Comparison of ENCODE assay signal across 12 mouse cellular contexts in the genomic region with DNA sequence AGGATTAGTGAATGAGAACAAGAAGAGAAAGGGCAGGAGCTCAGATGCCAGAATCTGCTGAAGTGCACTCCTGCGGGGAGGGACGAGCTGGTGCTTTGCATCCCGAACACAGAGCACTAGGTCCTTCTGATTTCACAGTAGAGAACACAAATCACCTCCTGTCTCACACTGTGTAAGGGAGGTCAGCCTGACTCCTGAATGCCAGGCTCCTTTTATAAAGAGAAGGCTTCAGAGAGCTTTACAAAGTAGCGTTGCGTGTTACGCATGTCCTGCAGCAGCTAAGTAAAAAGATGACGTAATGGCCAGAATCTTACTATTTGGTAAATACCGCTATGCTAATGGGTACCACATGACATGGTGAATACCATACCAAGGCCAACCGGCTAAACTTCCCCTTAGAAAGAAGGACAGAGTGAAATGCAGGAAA. TPM values are rescaled to one million over a fixed set of nuclear protein-coding genes. Genes with fewer than 3 reads are reported as not detected.
DNase-seq lines count a peak whose midpoint lies in the region; ATAC-seq and TF ChIP-seq lines count a peak whose summit lies in the region.
"Had no signal": no experiment of that assay in that cellular context is flagged by ENCODE, and none has a peak within 500 bp of the region (broad histone marks: within the 10 kb centered on the region; RNA-seq: fewer than 3 reads in every experiment).

No protein-coding gene starts in this region.

- TF ChIP-seq POLR2A in thymus, adult 2 months (IDR thresholded peaks at IDR 0.05; ENCODE audit: control insufficient read depth, extremely low read depth, insufficient read depth, low read length, poor library complexity) = no peak

- H3K4me3 ChIP-seq in forebrain, embryonic 11.5 days (ENCODE audit: low read depth, low read length) = no peak overlapping the region
- H3K4me3 ChIP-seq in forebrain, embryonic 10.5 days = no peak overlapping the region
- H3K4me3 ChIP-seq in midbrain, embryonic 12.5 days = no peak overlapping the region
- H3K4me3 ChIP-seq in thymus, adult 2 months (ENCODE audit: control insufficient read depth, insufficient read depth, low read length) = no peak overlapping the region
- H3K4me3 ChIP-seq: erythroblast, embryonic 14.5 days; kidney, embryonic 15.5 days; megakaryocyte, embryonic 14.5 days had no signal

- no peaks in the 10 kb centered on the region for H3K9me3 ChIP-seq in forebrain, embryonic 11.5 days (ENCODE audit: control insufficient read depth, low read length)
- H3K9me3 ChIP-seq in forebrain, embryonic 10.5 days = no peaks in the 10 kb centered on the region
- no peaks in the 10 kb centered on the region for H3K9me3 ChIP-seq in midbrain, embryonic 12.5 days
- H3K9me3 ChIP-seq: kidney, embryonic 15.5 days had no signal

- no peaks in the 10 kb centered on the region; the same call in 1 of the 2 replicates for H3K4me1 ChIP-seq in forebrain, embryonic 11.5 days (replicated peaks; ENCODE audit: control insufficient read depth, insufficient read depth, low read length)
- H3K4me1 ChIP-seq in forebrain, embryonic 10.5 days = peaks cover 33% of the 10 kb centered on the region
- H3K4me1 ChIP-seq in midbrain, embryonic 12.5 days = peaks cover 15% of the 10 kb centered on the region
- no peaks in the 10 kb centered on the region for H3K4me1 ChIP-seq in thymus, adult 2 months (replicated peaks; ENCODE audit: control insufficient read depth, insufficient read depth, low read length)
- H3K4me1 ChIP-seq: megakaryocyte, embryonic 14.5 days had no signal

- peak; percentile 33 for DNase-seq in forebrain, embryonic 11.5 days (ENCODE audit: low spot score)
- DNase-seq in forebrain, embryonic 10.5 days (ENCODE audit: extremely low spot score, low spot score) = no peak
- peak; percentile 67 for DNase-seq in embryo, embryonic 11 days
- no peak for DNase-seq in thymus, adult 2 months
- DNase-seq in thymus, postnatal 0 days (ENCODE audit: low spot score) = no peak
- no peak for DNase-seq in kidney, postnatal 4 days
- DNase-seq: left cerebral cortex, postnatal 4 days had no signal

- no peak for TF ChIP-seq CTCF in thymus, adult 2 months (IDR thresholded peaks at IDR 0.05; ENCODE audit: borderline replicate concordance, control insufficient read depth, extremely low read depth, insufficient read depth, low read length, poor library complexity)

- H3K27ac ChIP-seq in forebrain, embryonic 11.5 days (ENCODE audit: low read depth, low read length) = no peak overlapping the region
- H3K27ac ChIP-seq in forebrain, embryonic 10.5 days = no peak overlapping the region
- H3K27ac ChIP-seq in midbrain, embryonic 12.5 days (replicated peaks) = no peak overlapping the region
- H3K27ac ChIP-seq in thymus, adult 2 months (ENCODE audit: control insufficient read depth, insufficient read depth, low read length) = no peak overlapping the region
- H3K27ac ChIP-seq: kidney, embryonic 15.5 days had no signal

- no peaks in the 10 kb centered on the region for H3K36me3 ChIP-seq in forebrain, embryonic 11.5 days (ENCODE audit: control insufficient read depth, insufficient read depth, low read length)
- H3K36me3 ChIP-seq in forebrain, embryonic 10.5 days (replicated peaks) = peaks cover 13% of the 10 kb centered on the region
- H3K36me3 ChIP-seq in midbrain, embryonic 12.5 days = no peaks in the 10 kb centered on the region
- no peaks in the 10 kb centered on the region for H3K36me3 ChIP-seq in thymus, adult 2 months (ENCODE audit: control insufficient read depth, insufficient read depth, low read length)

- H3K27me3 ChIP-seq in forebrain, embryonic 11.5 days (ENCODE audit: control insufficient read depth, insufficient read depth, low read length) = no peaks in the 10 kb centered on the region
- no peaks in the 10 kb centered on the region for H3K27me3 ChIP-seq in forebrain, embryonic 10.5 days (ENCODE audit: poor library complexity, severe bottlenecking)
- H3K27me3 ChIP-seq in midbrain, embryonic 12.5 days = no peaks in the 10 kb centered on the region
- H3K27me3 ChIP-seq in thymus, adult 2 months (ENCODE audit: control insufficient read depth, insufficient read depth, low read length) = no peaks in the 10 kb centered on the region
- H3K27me3 ChIP-seq: kidney, embryonic 15.5 days; megakaryocyte, embryonic 14.5 days had no signal

- H3K4me2 ChIP-seq in forebrain, embryonic 11.5 days (ENCODE audit: low read depth, low read length, severe bottlenecking) = no peak overlapping the region
- H3K4me2 ChIP-seq in midbrain, embryonic 12.5 days (replicated peaks) = peak overlapping the region; percentile 22; the same call in 1 of the 2 replicates
- H3K4me2 ChIP-seq: kidney, embryonic 15.5 days had no signal

- peak; percentile 77 for ATAC-seq in forebrain, embryonic 11.5 days (replicated peaks; ENCODE audit: low FRiP score)
- ATAC-seq in granulocyte monocyte progenitor cell, adult 5-6 weeks (replicated peaks; ENCODE audit: poor library complexity, severe bottlenecking) = peak; percentile 52
- ATAC-seq in midbrain, embryonic 12.5 days (ENCODE audit: low FRiP score, low read depth) = peak; percentile 80

- no peak overlapping the region for H3K9ac ChIP-seq in forebrain, embryonic 11.5 days (ENCODE audit: low read length)
- H3K9ac ChIP-seq in midbrain, embryonic 12.5 days (replicated peaks) = no peak overlapping the region
- H3K9ac ChIP-seq: kidney, embryonic 15.5 days had no signal

- WGBS in forebrain, embryonic 11.5 days = 39% methylated on average over 9 of the region's 9 CpGs
- 41% methylated on average over 9 of the region's 9 CpGs for WGBS in forebrain, embryonic 10.5 days
- WGBS in midbrain, embryonic 12.5 days = 26% methylated on average over 9 of the region's 9 CpGs
- WGBS in thymus, adult 2 months = 93% methylated on average over 9 of the region's 9 CpGs

RNA-seq across cellular contexts. Expression of a gene that starts 34.4 kb away (rescaled TPM):
- polyA plus RNA-seq in forebrain, embryonic 11.5 days (2014; fragmentation: Nextera tagmentation; extraction: Ambion mirVana) = 133 and 134 TPM in 2 replicates
- 86.1 and 91.3 TPM in 2 replicates for polyA plus RNA-seq in forebrain, embryonic 10.5 days (2016; fragmentation: Nextera tagmentation; extraction: Ambion mirVana)
- 47.2 and 63.2 TPM in 2 replicates for total RNA-seq in granulocyte monocyte progenitor cell, adult 5-6 weeks (2014; fragmentation: Nextera tagmentation)
- 119 and 121 TPM in 2 replicates for total RNA-seq in granulocyte monocyte progenitor cell, adult 5-6 weeks (2017)
- 218 and 220 TPM in 2 replicates for polyA plus RNA-seq in midbrain, embryonic 12.5 days (2016; fragmentation: Nextera tagmentation; extraction: Ambion mirVana)
- polyA plus RNA-seq in thymus, adult 2 months (2012; rRNA removed) = 58.4 and 59.8 TPM in 2 replicates
- polyA plus RNA-seq in thymus, postnatal 0 days (2015; fragmentation: Nextera tagmentation; extraction: Ambion mirVana) = 32.8 and 37.1 TPM in 2 replicates

Comparison
In these comparisons a context has a peak if more than half of its experiments do, and no peak if none do; other contexts are left out.
1. DNase-seq: peak in forebrain, embryonic 11.5 days (single experiment) and embryo, embryonic 11 days (single experiment); none in forebrain, embryonic 10.5 days (single experiment), thymus, adult 2 months (single experiment), thymus, postnatal 0 days (single experiment) and kidney, postnatal 4 days (0 of 2).
2. Peak in every context shown above with its lines, with median percentiles within 50 percentile points of each other: ATAC-seq.